Mouse (Mus musculus) ES-Bruce4 (cell line): Measurements from ENCODE around the gene Snx30.

Source experiments
- CTCF ChIP-seq: IDR thresholded peaks from one replicate; pipeline ENCODE4 v1.8.1; 2011; ENCODE audit warnings: low read depth, low read length
- POLR2A ChIP-seq: IDR thresholded peaks from one replicate; pipeline ENCODE4 v1.8.1; 2011; ENCODE audit warnings: low read length; ENCODE audit not compliant: insufficient read depth

- TF ChIP-seq POLR2A (no peak), CTCF (no peak)
Measured at GRCm38 (mm10) chr4:59761365-59761729, 44.3 kb upstream of the Snx30 start.
